Mouse (Mus musculus): Measurements from ENCODE around the gene Pdap1.

Pdap1 gene

GRCm38 (mm10) chr5:145139571-145140519 is at the start of gene Pdap1, which contains the start of gene Bud31:
Gene Pdap1 (minus strand): TSS chr5:145140238.
Gene Bud31 (plus strand): TSS chr5:145140362.
- DNase-seq (ENCODE audit: low read depth, low spot score) = peak; percentile 95
- Histone ChIP-seq H3K36me3 (ENCODE audit: control insufficient read depth, insufficient read depth, low read length, poor library complexity, severe bottlenecking) (peaks cover 6% of the 10 kb centered on the region; the same call in 1 of the 2 replicates), H3K27me3 (ENCODE audit: control insufficient read depth, insufficient read depth, low read length, poor library complexity, severe bottlenecking) (no peaks in the 10 kb centered on the region)

GRCm38 (mm10) chr5:145189416-145189815 is 49.4 kb upstream of the Pdap1 start:
- H3K36me3 ChIP-seq (ENCODE audit: control insufficient read depth, insufficient read depth, low read length, poor library complexity, severe bottlenecking) = peaks cover 5% of the 10 kb centered on the region
- no peak for DNase-seq (ENCODE audit: low read depth, low spot score)

GRCm38 (mm10) chr5:145185244-145185643 is 45.2 kb upstream of the Pdap1 start:
- Histone ChIP-seq H3K27me3 (ENCODE audit: control insufficient read depth, insufficient read depth, low read length, poor library complexity, severe bottlenecking) (no peaks in the 10 kb centered on the region), H3K36me3 (ENCODE audit: control insufficient read depth, insufficient read depth, low read length, poor library complexity, severe bottlenecking) (peaks cover 11% of the 10 kb centered on the region)
- no peak for DNase-seq (ENCODE audit: low read depth, low spot score)

More at GRCm38 (mm10) chr5:145189416-145189815, 49.4 kb upstream of the Pdap1 start:
- no peaks in the 10 kb centered on the region for H3K27me3 ChIP-seq (ENCODE audit: control insufficient read depth, insufficient read depth, low read length, poor library complexity, severe bottlenecking)

DNA sequence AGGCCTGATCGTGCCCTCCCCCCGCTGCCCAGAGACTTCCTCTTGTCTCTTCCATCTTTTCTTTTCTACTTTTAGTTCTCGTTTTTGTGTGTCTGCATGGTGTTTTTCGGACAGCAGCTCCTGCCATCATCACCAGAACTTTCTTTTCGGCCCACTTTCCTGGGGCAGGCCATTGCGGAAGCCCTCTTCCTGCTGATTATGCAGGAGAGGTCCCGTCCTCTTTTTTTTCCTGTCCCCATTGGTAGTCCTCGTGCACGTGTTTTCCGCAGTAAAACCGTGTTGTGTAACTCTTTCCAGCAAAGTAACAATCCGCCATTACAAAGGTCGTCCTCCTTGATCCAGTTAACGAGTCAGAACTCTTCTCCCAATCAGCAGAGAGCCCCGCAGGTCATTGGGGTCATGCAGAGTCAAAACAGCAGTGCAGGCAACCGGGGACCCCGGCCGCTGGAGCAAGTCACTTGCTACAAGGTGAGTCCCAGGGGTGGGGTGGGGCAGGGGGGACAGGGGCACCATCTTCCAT is 38.5 kb upstream of the Pdap1 start:
- DNase-seq (ENCODE audit: low read depth, low spot score) = no peak
- Histone ChIP-seq H3K27me3 (ENCODE audit: control insufficient read depth, insufficient read depth, low read length, poor library complexity, severe bottlenecking) (no peaks in the 10 kb centered on the region), H3K36me3 (ENCODE audit: control insufficient read depth, insufficient read depth, low read length, poor library complexity, severe bottlenecking) (peaks cover 16% of the 10 kb centered on the region)

DNA sequence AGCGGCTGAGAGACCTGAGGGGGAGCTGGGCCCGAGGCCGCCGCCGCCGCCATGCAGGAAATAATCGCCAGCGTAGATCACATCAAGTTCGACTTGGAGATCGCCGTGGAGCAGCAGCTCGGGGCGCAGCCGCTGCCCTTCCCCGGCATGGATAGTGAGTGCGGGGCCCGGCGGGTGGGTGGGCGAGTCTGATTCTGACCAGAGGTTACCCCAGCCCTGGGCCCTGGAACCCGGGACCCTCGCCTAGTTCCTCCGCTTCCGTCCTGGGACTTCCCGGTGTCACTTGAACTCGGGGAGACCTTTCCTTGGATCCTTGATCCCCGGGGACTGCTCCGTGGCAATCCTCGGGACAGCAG is 27.2 kb upstream of the Pdap1 start:
- DNase-seq (ENCODE audit: low read depth, low spot score) = no peak
- Histone ChIP-seq H3K27me3 (ENCODE audit: control insufficient read depth, insufficient read depth, low read length, poor library complexity, severe bottlenecking) (no peaks in the 10 kb centered on the region), H3K36me3 (ENCODE audit: control insufficient read depth, insufficient read depth, low read length, poor library complexity, severe bottlenecking) (peaks cover 2% of the 10 kb centered on the region; the same call in 1 of the 2 replicates)

GRCm38 (mm10) chr5:145166536-145167305 is 26.7 kb upstream of the Pdap1 start, which contains the start of the genes Ptcd1 and Cpsf4:
Gene Ptcd1 (minus strand): TSS chr5:145167108.
Gene Cpsf4 (plus strand): TSS chr5:145167213.
- Histone ChIP-seq H3K27me3 (ENCODE audit: control insufficient read depth, insufficient read depth, low read length, poor library complexity, severe bottlenecking) (no peaks in the 10 kb centered on the region), H3K36me3 (ENCODE audit: control insufficient read depth, insufficient read depth, low read length, poor library complexity, severe bottlenecking) (peaks cover 2% of the 10 kb centered on the region; the same call in 1 of the 2 replicates)
- peak; percentile 98 for DNase-seq (ENCODE audit: low read depth, low spot score)

DNA sequence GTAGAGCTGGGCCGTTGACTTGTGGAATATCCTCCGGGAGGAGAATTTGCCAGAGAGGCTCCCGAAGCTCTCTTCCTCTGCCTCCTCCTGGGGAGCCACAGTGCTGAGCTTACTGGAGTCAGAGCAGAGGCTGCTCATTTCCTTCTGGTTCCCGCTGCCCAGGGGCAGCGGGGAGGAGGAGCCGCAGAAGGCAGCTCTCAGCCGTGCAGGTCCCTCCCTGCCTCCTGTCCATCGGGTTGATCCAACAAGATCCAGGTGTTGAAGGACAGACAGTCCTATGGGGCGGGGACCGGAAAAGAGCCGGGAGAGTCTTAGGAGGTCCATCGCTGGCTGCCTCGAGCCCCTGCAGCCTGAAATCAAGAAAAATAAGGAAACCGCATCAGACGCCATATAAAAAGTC is 25.1 kb upstream of the Pdap1 start:
- DNase-seq (ENCODE audit: low read depth, low spot score) = no peak
- Histone ChIP-seq H3K27me3 (ENCODE audit: control insufficient read depth, insufficient read depth, low read length, poor library complexity, severe bottlenecking) (no peaks in the 10 kb centered on the region), H3K36me3 (ENCODE audit: control insufficient read depth, insufficient read depth, low read length, poor library complexity, severe bottlenecking) (peaks cover under 1% of the 10 kb centered on the region; the same call in 1 of the 2 replicates)

DNA sequence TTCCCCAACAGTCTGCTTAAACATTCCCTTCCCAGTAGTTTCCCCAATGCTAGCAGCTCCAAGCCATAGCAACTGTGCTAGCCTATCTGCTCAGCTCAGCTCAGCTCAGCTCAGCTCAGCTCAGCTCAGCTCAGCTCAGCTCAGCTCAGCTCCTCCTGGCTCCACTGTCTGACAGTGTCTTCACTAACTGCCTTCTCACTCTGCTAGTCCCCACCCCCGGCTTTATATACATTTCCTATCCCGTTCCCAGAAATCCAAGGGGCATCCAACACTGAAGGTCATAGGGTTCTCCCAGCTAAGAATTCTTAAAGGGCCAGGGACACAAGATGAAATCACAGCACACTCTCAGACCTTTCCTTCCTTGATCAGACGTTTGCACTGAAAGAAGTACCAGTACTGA is 24.7 kb upstream of the Pdap1 start:
- no peaks in the 10 kb centered on the region for H3K27me3 ChIP-seq (ENCODE audit: control insufficient read depth, insufficient read depth, low read length, poor library complexity, severe bottlenecking)
- no peaks in the 10 kb centered on the region for H3K36me3 ChIP-seq (ENCODE audit: control insufficient read depth, insufficient read depth, low read length, poor library complexity, severe bottlenecking)
- no peak for DNase-seq (ENCODE audit: low read depth, low spot score)

GRCm38 (mm10) chr5:145161361-145161760 is 21.3 kb upstream of the Pdap1 start:
- no peak for DNase-seq (ENCODE audit: low read depth, low spot score)

GRCm38 (mm10) chr5:145152690-145153089 is 12.7 kb upstream of the Pdap1 start:
- Histone ChIP-seq H3K27me3 (ENCODE audit: control insufficient read depth, insufficient read depth, low read length, poor library complexity, severe bottlenecking) (no peaks in the 10 kb centered on the region), H3K36me3 (ENCODE audit: control insufficient read depth, insufficient read depth, low read length, poor library complexity, severe bottlenecking) (peaks cover 23% of the 10 kb centered on the region)
- DNase-seq (ENCODE audit: low read depth, low spot score) = no peak

More at GRCm38 (mm10) chr5:145161361-145161760, 21.3 kb upstream of the Pdap1 start:
- Histone ChIP-seq H3K27me3 (ENCODE audit: control insufficient read depth, insufficient read depth, low read length, poor library complexity, severe bottlenecking) (no peaks in the 10 kb centered on the region), H3K36me3 (ENCODE audit: control insufficient read depth, insufficient read depth, low read length, poor library complexity, severe bottlenecking) (peaks cover 4% of the 10 kb centered on the region)

GRCm38 (mm10) chr5:145149294-145149693 is 9.3 kb upstream of the Pdap1 start:
- no peaks in the 10 kb centered on the region for H3K27me3 ChIP-seq (ENCODE audit: control insufficient read depth, insufficient read depth, low read length, poor library complexity, severe bottlenecking)
- peaks cover 30% of the 10 kb centered on the region for H3K36me3 ChIP-seq (ENCODE audit: control insufficient read depth, insufficient read depth, low read length, poor library complexity, severe bottlenecking)
- DNase-seq (ENCODE audit: low read depth, low spot score) = no peak

DNA sequence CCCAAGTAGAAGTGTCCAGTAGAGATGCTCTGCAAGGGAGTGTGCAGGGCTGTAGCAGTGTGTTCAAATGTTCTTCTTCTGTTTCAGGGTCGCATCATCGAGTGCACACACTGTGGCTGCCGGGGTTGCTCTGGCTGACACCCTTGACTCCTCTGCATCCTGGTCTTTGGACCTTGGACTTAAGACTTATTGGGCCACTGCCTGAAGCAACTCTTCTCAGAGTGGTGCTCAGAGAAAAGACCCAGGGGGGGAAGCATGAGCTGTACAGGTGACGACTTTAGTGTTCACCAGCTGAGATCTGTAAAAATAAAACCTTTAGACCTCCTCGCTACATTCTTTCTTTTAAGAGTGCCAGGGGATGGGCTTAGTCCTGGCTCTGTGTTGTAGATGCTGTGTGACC is 7.7 kb upstream of the Pdap1 start:
- H3K27me3 ChIP-seq (ENCODE audit: control insufficient read depth, insufficient read depth, low read length, poor library complexity, severe bottlenecking) = no peaks in the 10 kb centered on the region
- no peak for DNase-seq (ENCODE audit: low read depth, low spot score)
- peaks cover 33% of the 10 kb centered on the region for H3K36me3 ChIP-seq (ENCODE audit: control insufficient read depth, insufficient read depth, low read length, poor library complexity, severe bottlenecking)

GRCm38 (mm10) chr5:145140611-145141010 is 573 bp upstream of the Pdap1 start:
- Histone ChIP-seq H3K27me3 (ENCODE audit: control insufficient read depth, insufficient read depth, low read length, poor library complexity, severe bottlenecking) (no peaks in the 10 kb centered on the region), H3K36me3 (ENCODE audit: control insufficient read depth, insufficient read depth, low read length, poor library complexity, severe bottlenecking) (peaks cover 14% of the 10 kb centered on the region; the same call in 1 of the 2 replicates)
- no peak for DNase-seq (ENCODE audit: low read depth, low spot score)

- DNase-seq (ENCODE audit: low read depth, low spot score) = no peak
- no peaks in the 10 kb centered on the region for H3K27me3 ChIP-seq (ENCODE audit: control insufficient read depth, insufficient read depth, low read length, poor library complexity, severe bottlenecking)
Observed at GRCm38 (mm10) chr5:145138836-145139235, 1.2 kb downstream of the Pdap1 start.

More at GRCm38 (mm10) chr5:145138836-145139235, 1.2 kb downstream of the Pdap1 start:
- H3K36me3 ChIP-seq (ENCODE audit: control insufficient read depth, insufficient read depth, low read length, poor library complexity, severe bottlenecking) = peaks cover 5% of the 10 kb centered on the region
